Mouse (Mus musculus): ENCODE measurements around the gene Clcn3. TPM values are rescaled to one million over a fixed set of nuclear protein-coding genes. Genes with fewer than 3 reads are reported as not detected.

The Clcn3 gene
- polyA plus RNA-seq, 1 experiment = 4.2 TPM

DNA sequence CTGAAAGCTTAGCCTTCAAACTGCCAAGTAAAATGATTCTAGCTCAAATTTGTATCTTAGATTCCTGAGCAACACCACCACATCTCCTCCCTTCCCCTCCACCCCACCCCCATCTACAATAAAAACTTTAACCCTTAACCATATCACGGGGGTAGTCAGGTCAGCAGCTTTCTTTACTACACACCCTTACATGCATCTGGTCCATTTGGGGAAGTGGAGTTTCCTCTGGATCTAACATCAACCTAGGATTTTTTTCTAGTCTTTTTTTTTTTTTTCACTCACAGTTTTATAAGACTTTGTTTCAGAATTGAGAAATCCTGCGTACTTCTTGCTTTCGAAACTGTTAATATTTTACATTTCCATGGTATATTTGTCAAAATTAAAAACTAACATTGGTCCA, 20.3 kb downstream of the Clcn3 start:
- Histone ChIP-seq H3K4me1 (ENCODE audit: control insufficient read depth) (peaks cover 71% of the 10 kb centered on the region), H3K4me3 (replicated peaks) (no peak overlapping the region)
- TF ChIP-seq TAL1 (IDR thresholded peaks at IDR 0.05; ENCODE audit: low read length) (no peak), GATA1 (IDR thresholded peaks at IDR 0.05; ENCODE audit: low read length) (no peak)

DNA sequence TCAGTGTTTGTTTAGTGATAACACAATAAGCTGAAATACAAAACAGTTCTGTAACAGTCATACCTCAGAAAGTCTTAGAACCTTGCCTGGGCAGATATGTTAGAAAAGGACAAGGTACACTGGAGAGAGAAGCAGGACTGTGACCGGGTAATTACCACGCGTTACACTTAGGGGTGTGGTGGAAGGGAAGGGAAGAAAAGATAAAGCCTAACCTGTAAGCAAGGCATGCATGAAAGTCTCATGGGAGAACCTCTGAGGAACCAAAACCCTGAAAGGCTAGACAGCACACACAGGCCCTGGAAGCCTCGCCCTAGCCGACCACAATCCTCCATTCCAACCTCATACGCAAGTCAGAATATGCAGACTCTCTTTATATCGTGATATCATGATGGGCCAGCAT, 26.3 kb downstream of the Clcn3 start:
- TF ChIP-seq GATA1 (IDR thresholded peaks at IDR 0.05; ENCODE audit: low read length) (no peak), TAL1 (IDR thresholded peaks at IDR 0.05; ENCODE audit: low read length) (no peak)
- H3K36me3 ChIP-seq (ENCODE audit: control insufficient read depth) = peaks cover 12% of the 10 kb centered on the region
- no peaks in the 10 kb centered on the region for H3K27me3 ChIP-seq (ENCODE audit: control insufficient read depth)
- no peaks in the 10 kb centered on the region for H3K9me3 ChIP-seq (ENCODE audit: control insufficient read depth, low read length)
- peaks cover 68% of the 10 kb centered on the region for H3K4me1 ChIP-seq (ENCODE audit: control insufficient read depth)
- H3K4me3 ChIP-seq (replicated peaks) = peak overlapping the region; percentile 52

More for the DNA sequence above, 20.3 kb downstream of the Clcn3 start:
- H3K36me3 ChIP-seq (ENCODE audit: control insufficient read depth) = peaks cover 30% of the 10 kb centered on the region
- no peaks in the 10 kb centered on the region for H3K9me3 ChIP-seq (ENCODE audit: control insufficient read depth, low read length)
- H3K27me3 ChIP-seq (ENCODE audit: control insufficient read depth) = no peaks in the 10 kb centered on the region

DNA sequence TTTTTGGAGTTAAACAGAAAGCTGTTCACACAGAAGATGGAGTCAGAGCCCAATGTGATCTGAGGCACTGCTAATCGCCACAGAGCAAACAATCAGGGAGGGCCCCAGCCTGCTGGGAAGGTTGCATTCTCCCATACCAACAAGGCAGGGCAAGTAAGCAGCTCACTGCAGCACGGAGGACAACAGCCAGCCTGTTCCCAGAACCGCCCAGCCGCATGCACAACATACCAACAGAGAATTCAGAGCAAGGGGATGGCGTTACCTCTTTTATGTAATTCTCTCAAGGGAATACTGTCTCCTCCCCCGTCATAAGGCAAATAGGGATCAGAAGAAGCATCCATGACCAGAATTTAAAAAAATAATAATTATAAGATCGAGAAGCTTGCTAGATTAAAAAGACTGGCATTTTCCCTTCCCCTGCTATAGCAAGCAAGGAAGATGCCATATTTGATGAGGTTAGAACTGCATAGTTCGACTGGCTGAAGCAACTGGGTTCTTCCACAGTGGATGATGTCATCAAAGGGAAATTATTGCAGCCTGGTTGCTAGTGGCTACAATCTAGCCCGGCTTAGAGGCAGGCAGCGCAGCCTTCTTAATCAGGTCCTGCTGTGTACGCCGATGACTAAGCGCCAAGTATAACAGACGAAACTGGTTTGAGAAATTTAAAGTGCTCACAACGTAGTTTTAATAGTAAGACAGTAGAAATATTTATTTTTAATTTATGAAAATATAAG, 28.7 kb downstream of the Clcn3 start:
- Histone ChIP-seq H3K9me3 (ENCODE audit: control insufficient read depth, low read length) (no peaks in the 10 kb centered on the region), H3K4me3 (replicated peaks) (peak overlapping the region; percentile 90), H3K36me3 (ENCODE audit: control insufficient read depth) (peaks cover 27% of the 10 kb centered on the region), H3K4me1 (ENCODE audit: control insufficient read depth) (peaks cover 82% of the 10 kb centered on the region), H3K27me3 (ENCODE audit: control insufficient read depth) (no peaks in the 10 kb centered on the region)
- peak; percentile 87 for TF ChIP-seq TAL1 (IDR thresholded peaks at IDR 0.05; ENCODE audit: low read length)
- peak; percentile 100 for TF ChIP-seq GATA1 (IDR thresholded peaks at IDR 0.05; ENCODE audit: low read length)

DNA sequence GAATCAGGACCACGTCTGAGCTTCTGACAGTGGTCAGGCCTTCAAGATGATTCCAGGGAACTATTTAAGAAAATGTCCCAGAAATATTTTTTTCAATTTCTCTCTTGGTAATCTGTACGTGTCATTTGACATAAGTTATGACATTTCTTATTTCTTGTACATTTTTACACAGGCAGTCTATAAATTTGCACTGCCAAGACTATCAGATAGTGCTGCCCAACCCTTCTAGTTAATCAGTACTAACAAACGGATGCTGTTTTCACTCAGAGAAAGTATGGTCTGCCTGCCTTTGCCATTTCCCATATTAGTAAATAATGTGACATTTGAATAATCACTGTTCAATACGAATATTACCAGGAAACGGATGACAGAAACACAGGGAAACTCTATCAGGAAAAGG, 30.3 kb downstream of the Clcn3 start:
- peaks cover 79% of the 10 kb centered on the region for H3K4me1 ChIP-seq (ENCODE audit: control insufficient read depth)
- H3K36me3 ChIP-seq (ENCODE audit: control insufficient read depth) = peaks cover 31% of the 10 kb centered on the region
- TF ChIP-seq TAL1 (IDR thresholded peaks at IDR 0.05; ENCODE audit: low read length) = no peak
- peak; percentile 7; the same call in 1 of the 2 replicates for TF ChIP-seq GATA1 (IDR thresholded peaks at IDR 0.05; ENCODE audit: low read length)
- no peaks in the 10 kb centered on the region for H3K9me3 ChIP-seq (ENCODE audit: control insufficient read depth, low read length)
- H3K27me3 ChIP-seq (ENCODE audit: control insufficient read depth) = no peaks in the 10 kb centered on the region
- H3K4me3 ChIP-seq (replicated peaks) = peak overlapping the region; percentile 90

DNA sequence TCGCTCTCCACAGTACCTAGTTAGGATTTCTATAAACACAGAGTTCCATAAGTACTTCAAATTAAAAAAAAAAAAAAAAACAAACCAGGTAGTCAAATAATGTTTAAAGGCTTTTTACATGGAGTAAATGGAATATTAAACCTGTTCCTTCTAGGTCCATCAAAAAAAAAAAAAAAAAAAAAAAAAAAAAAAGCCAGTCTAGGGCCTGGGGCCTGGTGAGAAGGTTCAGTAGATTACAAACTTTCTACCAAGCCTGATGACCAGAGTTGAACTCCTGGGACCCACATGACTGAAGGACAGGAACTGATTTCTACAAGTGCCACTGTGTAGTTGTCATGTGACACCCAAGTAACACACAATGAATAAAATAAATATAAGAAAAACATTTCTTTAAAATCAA, 31.3 kb downstream of the Clcn3 start:
- H3K4me1 ChIP-seq (ENCODE audit: control insufficient read depth) = peaks cover 76% of the 10 kb centered on the region
- peak overlapping the region; percentile 90 for H3K4me3 ChIP-seq (replicated peaks)
- no peaks in the 10 kb centered on the region for H3K9me3 ChIP-seq (ENCODE audit: control insufficient read depth, low read length)
- peaks cover 39% of the 10 kb centered on the region for H3K36me3 ChIP-seq (ENCODE audit: control insufficient read depth)
- TF ChIP-seq TAL1 (IDR thresholded peaks at IDR 0.05; ENCODE audit: low read length) (no peak), GATA1 (IDR thresholded peaks at IDR 0.05; ENCODE audit: low read length) (no peak)
- H3K27me3 ChIP-seq (ENCODE audit: control insufficient read depth) = no peaks in the 10 kb centered on the region

DNA sequence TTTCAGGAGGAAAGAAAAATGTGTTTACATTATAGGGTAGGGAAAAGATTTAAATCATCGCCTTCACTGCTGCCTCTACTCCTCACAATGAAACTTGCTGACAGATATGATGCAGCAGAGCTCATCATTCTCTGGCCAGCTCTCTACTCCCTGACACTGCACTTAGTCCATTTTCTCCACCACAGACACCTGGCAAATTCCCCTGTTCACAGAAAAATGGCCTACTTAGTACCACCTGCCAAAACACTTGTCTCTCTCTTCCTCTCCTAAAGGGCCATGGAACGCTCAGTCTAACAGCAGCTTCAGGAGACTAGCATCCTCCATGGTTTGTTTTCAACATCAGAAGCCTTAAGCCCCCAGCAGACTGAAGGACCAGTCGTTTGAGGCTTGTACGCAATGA, 31.8 kb downstream of the Clcn3 start:
- Histone ChIP-seq H3K4me1 (ENCODE audit: control insufficient read depth) (peaks cover 73% of the 10 kb centered on the region), H3K36me3 (ENCODE audit: control insufficient read depth) (peaks cover 36% of the 10 kb centered on the region), H3K27me3 (ENCODE audit: control insufficient read depth) (no peaks in the 10 kb centered on the region), H3K4me3 (replicated peaks) (peak overlapping the region; percentile 90), H3K9me3 (ENCODE audit: control insufficient read depth, low read length) (no peaks in the 10 kb centered on the region)
- TF ChIP-seq TAL1 (IDR thresholded peaks at IDR 0.05; ENCODE audit: low read length) = no peak
- TF ChIP-seq GATA1 (IDR thresholded peaks at IDR 0.05; ENCODE audit: low read length) = no peak

DNA sequence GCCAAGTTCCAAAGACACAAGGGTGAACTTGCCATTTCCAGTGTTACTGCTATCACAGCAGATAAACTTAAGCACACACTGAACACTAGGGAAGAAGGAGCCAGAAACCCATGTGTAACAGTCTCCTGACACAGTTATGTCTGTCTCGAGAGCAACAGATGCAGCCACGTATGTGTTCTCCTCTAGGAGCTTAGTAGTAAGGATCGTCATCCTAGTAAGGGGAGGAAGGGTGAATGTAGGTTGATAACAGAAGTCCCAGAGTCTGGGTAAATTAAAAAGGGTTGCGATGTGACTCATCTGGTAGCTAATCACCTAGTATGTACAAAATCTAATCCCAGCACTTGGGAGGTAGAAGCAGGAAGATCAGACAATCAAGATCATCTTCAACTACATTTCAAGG, 33.2 kb downstream of the Clcn3 start:
- peak overlapping the region; percentile 58 for H3K4me3 ChIP-seq (replicated peaks)
- no peaks in the 10 kb centered on the region for H3K9me3 ChIP-seq (ENCODE audit: control insufficient read depth, low read length)
- TF ChIP-seq TAL1 (IDR thresholded peaks at IDR 0.05; ENCODE audit: low read length) (peak; percentile 29; the same call in 1 of the 3 replicates), GATA1 (IDR thresholded peaks at IDR 0.05; ENCODE audit: low read length) (no peak)
- peaks cover 42% of the 10 kb centered on the region for H3K36me3 ChIP-seq (ENCODE audit: control insufficient read depth)
- H3K4me1 ChIP-seq (ENCODE audit: control insufficient read depth) = peaks cover 70% of the 10 kb centered on the region
- no peaks in the 10 kb centered on the region for H3K27me3 ChIP-seq (ENCODE audit: control insufficient read depth)

DNA sequence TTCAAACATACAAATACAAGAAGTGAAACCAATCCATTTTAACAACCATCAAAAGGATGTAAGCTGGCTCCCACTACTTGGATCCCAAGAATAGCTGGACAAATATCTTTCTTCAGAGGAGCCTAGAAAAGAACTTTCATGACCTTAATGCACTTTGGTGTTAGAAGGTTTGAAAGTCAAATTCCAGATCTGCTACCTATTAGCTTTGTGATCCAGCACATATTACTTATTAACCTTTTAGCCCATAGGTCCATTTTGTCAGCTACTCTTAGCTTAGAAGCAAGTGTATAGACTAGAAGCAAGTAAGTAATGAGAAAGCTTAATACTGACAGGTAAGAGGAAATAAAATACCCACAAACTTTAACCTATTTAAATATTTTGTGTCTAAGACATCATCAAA, 35.6 kb downstream of the Clcn3 start:
- H3K9me3 ChIP-seq (ENCODE audit: control insufficient read depth, low read length) = no peaks in the 10 kb centered on the region
- peaks cover 69% of the 10 kb centered on the region for H3K4me1 ChIP-seq (ENCODE audit: control insufficient read depth)
- no peaks in the 10 kb centered on the region for H3K27me3 ChIP-seq (ENCODE audit: control insufficient read depth)
- no peak overlapping the region for H3K4me3 ChIP-seq (replicated peaks)
- TF ChIP-seq TAL1 (IDR thresholded peaks at IDR 0.05; ENCODE audit: low read length) (no peak), GATA1 (IDR thresholded peaks at IDR 0.05; ENCODE audit: low read length) (no peak)
- peaks cover 54% of the 10 kb centered on the region for H3K36me3 ChIP-seq (ENCODE audit: control insufficient read depth)

DNA sequence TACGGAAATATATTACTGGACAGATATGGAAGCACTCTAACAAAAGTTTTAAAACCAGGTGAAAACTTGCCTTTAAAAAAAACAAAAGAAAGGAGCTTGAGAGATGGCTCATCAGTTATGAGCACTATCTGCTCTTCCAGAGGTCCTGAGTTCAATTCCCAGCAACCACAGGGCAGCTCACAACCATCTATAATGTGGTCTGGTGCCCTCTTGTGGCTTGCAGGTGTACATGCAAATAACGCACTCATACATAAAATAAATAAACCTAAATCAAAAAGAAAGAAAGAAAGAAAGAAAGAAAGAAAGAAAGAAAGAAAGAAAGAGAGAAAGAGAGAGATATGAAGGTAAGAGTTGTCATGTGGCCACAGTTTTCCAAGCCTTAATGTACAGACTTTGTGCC, 40.2 kb downstream of the Clcn3 start:
- TF ChIP-seq GATA1 (IDR thresholded peaks at IDR 0.05; ENCODE audit: low read length) (no peak), TAL1 (IDR thresholded peaks at IDR 0.05; ENCODE audit: low read length) (no peak)
- Histone ChIP-seq H3K36me3 (ENCODE audit: control insufficient read depth) (peaks cover 71% of the 10 kb centered on the region), H3K4me1 (ENCODE audit: control insufficient read depth) (peaks cover 65% of the 10 kb centered on the region), H3K9me3 (ENCODE audit: control insufficient read depth, low read length) (no peaks in the 10 kb centered on the region), H3K27me3 (ENCODE audit: control insufficient read depth) (no peaks in the 10 kb centered on the region), H3K4me3 (replicated peaks) (no peak overlapping the region)

All from erythroblast, embryonic 14.5 days (primary cell).